Mouse (Mus musculus): Measurements from ENCODE around the gene Lhx6. TPM values are rescaled to one million over a fixed set of nuclear protein-coding genes. Genes with fewer than 3 reads are reported as not detected.

The Lhx6 gene
- total RNA-seq, 2 experiments from 2014 or later: not detected

GRCm38 (mm10) chr2:36093914-36094475, 11.2 kb downstream of the Lhx6 start:
- ATAC-seq (replicated peaks; ENCODE audit: poor library complexity, severe bottlenecking): no peak

- no peak for ATAC-seq (replicated peaks; ENCODE audit: poor library complexity, severe bottlenecking)
Measured at GRCm38 (mm10) chr2:36093301-36093700, 11.9 kb downstream of the Lhx6 start.

- ATAC-seq (replicated peaks; ENCODE audit: poor library complexity, severe bottlenecking): no peak
Measured at GRCm38 (mm10) chr2:36092748-36093147, 12.5 kb downstream of the Lhx6 start.

GRCm38 (mm10) chr2:36090853-36091741, 14.1 kb downstream of the Lhx6 start:
- peak; percentile 81 for ATAC-seq (replicated peaks; ENCODE audit: poor library complexity, severe bottlenecking)

- ATAC-seq (replicated peaks; ENCODE audit: poor library complexity, severe bottlenecking): no peak
Measured at GRCm38 (mm10) chr2:36089190-36089589, 16.0 kb downstream of the Lhx6 start.

- no peak for ATAC-seq (replicated peaks; ENCODE audit: poor library complexity, severe bottlenecking)
Measured at GRCm38 (mm10) chr2:36085041-36085440, 20.2 kb downstream of the Lhx6 start.

GRCm38 (mm10) chr2:36082802-36083580, 22.2 kb downstream of the Lhx6 start:
- ATAC-seq (replicated peaks; ENCODE audit: poor library complexity, severe bottlenecking): no peak

GRCm38 (mm10) chr2:36081446-36081845, 23.8 kb downstream of the Lhx6 start:
- no peak for ATAC-seq (replicated peaks; ENCODE audit: poor library complexity, severe bottlenecking)

GRCm38 (mm10) chr2:36077160-36077761, 27.9 kb downstream of the Lhx6 start:
- no peak for ATAC-seq (replicated peaks; ENCODE audit: poor library complexity, severe bottlenecking)

- peak; percentile 50; the same call in 1 of the 2 replicates for ATAC-seq (replicated peaks; ENCODE audit: poor library complexity, severe bottlenecking)
Measured at GRCm38 (mm10) chr2:36075210-36075609, 30.0 kb downstream of the Lhx6 start.

- no peak for ATAC-seq (replicated peaks; ENCODE audit: poor library complexity, severe bottlenecking)
Measured at GRCm38 (mm10) chr2:36073781-36074180, 31.4 kb downstream of the Lhx6 start.

- no peak for ATAC-seq (replicated peaks; ENCODE audit: poor library complexity, severe bottlenecking)
Measured at GRCm38 (mm10) chr2:36071660-36072305, 33.4 kb downstream of the Lhx6 start.

GRCm38 (mm10) chr2:36067132-36067531, 38.1 kb downstream of the Lhx6 start:
- ATAC-seq (replicated peaks; ENCODE audit: poor library complexity, severe bottlenecking): no peak

- ATAC-seq (replicated peaks; ENCODE audit: poor library complexity, severe bottlenecking): no peak
Measured at GRCm38 (mm10) chr2:36061409-36061808, 43.8 kb downstream of the Lhx6 start.

- ATAC-seq (replicated peaks; ENCODE audit: poor library complexity, severe bottlenecking): no peak
Measured at GRCm38 (mm10) chr2:36056248-36056647, 49.0 kb downstream of the Lhx6 start.

- no peak for ATAC-seq (replicated peaks; ENCODE audit: poor library complexity, severe bottlenecking)
Measured at GRCm38 (mm10) chr2:36053249-36053648, 52.0 kb downstream of the Lhx6 start.

- no peak for ATAC-seq (replicated peaks; ENCODE audit: poor library complexity, severe bottlenecking)
Measured at GRCm38 (mm10) chr2:36049567-36049954, 55.6 kb downstream of the Lhx6 start.

- peak; percentile 92 for ATAC-seq (replicated peaks; ENCODE audit: poor library complexity, severe bottlenecking)
Measured at GRCm38 (mm10) chr2:36048748-36049566, 56.3 kb downstream of the Lhx6 start, which contains the start of the genes Ndufa8 and Morn5. Gene Ndufa8 (minus strand): TSS chr2:36049406. Gene Morn5 (plus strand): TSS chr2:36049458.

- no peak for ATAC-seq (replicated peaks; ENCODE audit: poor library complexity, severe bottlenecking)
Measured at GRCm38 (mm10) chr2:36048164-36048563, 57.0 kb downstream of the Lhx6 start.

Measured in granulocyte monocyte progenitor cell, adult 5-6 weeks (primary cell).